Mouse (Mus musculus): Measurements from ENCODE around the gene Adck1.
"Not testable (repeated sequence)": the region's sequence is repeated elsewhere in the genome, so short reads cannot be mapped to it uniquely, and the experiment has no call there.

Adck1 gene

GRCm38 (mm10) chr12:88468691-88469090 is 108.3 kb downstream of the Adck1 start:
- in situ Hi-C loops (cut with MboI; ENCODE audit: low sequenced_read_pairs), result no loop called here

- in situ Hi-C loops (cut with MboI; ENCODE audit: low sequenced_read_pairs), result not testable (repeated sequence)
These were observed 111.5 kb downstream of the Adck1 start for GRCm38 (mm10) chr12:88471884-88472283.

DNA sequence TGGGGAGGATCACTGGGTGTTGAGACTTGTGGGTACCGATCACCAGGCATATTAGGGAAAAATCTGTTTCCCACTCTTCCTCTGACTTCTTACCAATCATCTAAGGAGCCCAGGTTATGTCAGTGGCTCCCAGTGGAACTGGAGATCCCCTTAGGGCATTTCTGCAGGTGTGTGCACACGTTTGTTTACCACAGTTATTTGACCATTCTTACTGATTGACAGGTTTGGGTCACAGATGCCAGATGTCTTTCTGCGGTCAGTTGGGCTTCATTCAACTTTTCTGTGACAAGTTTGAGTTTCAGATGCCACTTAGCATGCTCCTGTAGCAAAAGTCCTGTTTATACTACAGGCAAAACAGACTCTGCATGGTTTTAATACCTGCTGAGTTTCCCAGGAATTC is 112.5 kb downstream of the Adck1 start:
- in situ Hi-C loops (cut with MboI; ENCODE audit: low sequenced_read_pairs), result no loop called here

- in situ Hi-C loops (cut with MboI; ENCODE audit: low sequenced_read_pairs), result no loop called here
These were observed 113.4 kb downstream of the Adck1 start for GRCm38 (mm10) chr12:88473796-88474195.

GRCm38 (mm10) chr12:88475833-88476232 is 115.5 kb downstream of the Adck1 start:
- in situ Hi-C loops (cut with MboI; ENCODE audit: low sequenced_read_pairs), result no loop called here

DNA sequence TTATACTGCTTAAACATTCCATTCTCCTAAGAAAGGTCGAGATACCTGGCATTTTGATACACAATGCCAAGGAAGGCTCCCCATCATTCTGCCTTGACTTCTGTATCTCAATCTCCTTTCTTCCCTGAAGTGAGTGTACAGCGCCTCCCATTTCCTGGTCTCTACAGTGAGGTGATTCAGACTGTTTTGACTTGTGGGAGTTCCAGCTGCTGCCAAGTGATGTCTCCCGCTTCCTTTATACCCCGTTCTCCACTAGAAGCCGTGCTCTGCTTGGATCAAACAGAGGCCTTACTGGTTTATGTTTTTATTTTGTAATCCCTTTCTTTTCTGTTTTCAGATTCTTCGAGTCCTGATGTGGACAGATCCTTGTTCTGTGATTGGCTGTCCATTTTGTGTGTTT is 116.3 kb downstream of the Adck1 start:
- in situ Hi-C loops (cut with MboI; ENCODE audit: low sequenced_read_pairs), result no loop called here

- in situ Hi-C loops (cut with MboI; ENCODE audit: low sequenced_read_pairs), result no loop called here
These were observed 121.3 kb downstream of the Adck1 start for GRCm38 (mm10) chr12:88481657-88482056.

GRCm38 (mm10) chr12:88490881-88491280 is 130.5 kb downstream of the Adck1 start:
- in situ Hi-C loops (cut with MboI; ENCODE audit: low sequenced_read_pairs), result no loop called here

Data from CH12F3 (cell line).